Mouse (Mus musculus) CH12.LX (cell line): ENCODE measurements around the gene Stk10. TPM values are rescaled to one million over a fixed set of nuclear protein-coding genes. Genes with fewer than 3 reads are reported as not detected.

ENCODE experiments used
- DNase-seq: peaks from one replicate; pipeline ENCODE4 v3.0.0-alpha.2; 2013; ENCODE audit errors: extremely low read depth
- H3K27ac ChIP-seq: 2 replicates; pipeline ENCODE4 v1.5.1; 2012; ENCODE audit warnings: low read depth, mild to moderate bottlenecking, control low read depth, moderate library complexity; ENCODE audit not compliant: insufficient read depth
- H3K27me3 ChIP-seq: replicated peaks from 2 replicates; pipeline ENCODE3; 2012; ENCODE audit warnings: inconsistent platforms
- H3K36me3 ChIP-seq, 2 experiments: replicated peaks in 1 of 2; 2 replicates each; pipeline versions ENCODE3 to v1.6.1; 2012; ENCODE audit warnings: inconsistent platforms in 1 of 2, low read length in 1 of 2, mild to moderate bottlenecking in 1 of 2, mixed read lengths in 1 of 2, moderate library complexity in 1 of 2; ENCODE audit not compliant: control insufficient read depth in 1 of 2, insufficient read depth in 1 of 2
- H3K4me1 ChIP-seq, 2 experiments: 2 replicates each; pipeline ENCODE4 v1.6.1; 2012; ENCODE audit warnings: inconsistent platforms in 1 of 2, moderate library complexity in 1 of 2; ENCODE audit not compliant: insufficient read depth in 2 of 2, control insufficient read depth in 1 of 2
- H3K4me2 ChIP-seq: 2 replicates; pipeline ENCODE4 v1.6.1; 2012; ENCODE audit warnings: low read depth, mild to moderate bottlenecking, control low read depth; ENCODE audit not compliant: poor library complexity, insufficient read depth, severe bottlenecking
- H3K4me3 ChIP-seq, 3 experiments: fragments of 150-350 bp in 1 of 3; sonication (generic) in 1 of 3; replicated peaks in 1 of 3; 2 replicates each; pipeline versions ENCODE3 to v1.5.1; 2011 to 2012; ENCODE audit warnings: low read depth in 2 of 3, low read length in 2 of 3, mild to moderate bottlenecking in 2 of 3, moderate library complexity in 2 of 3, control low read depth in 1 of 3, improper control_type of control experiment in 1 of 3, inconsistent platforms in 1 of 3, mixed read lengths in 1 of 3; ENCODE audit not compliant: poor library complexity in 1 of 3
- H3K79me2 ChIP-seq: replicated peaks from 2 replicates; pipeline ENCODE4 v1.6.1; 2012; ENCODE audit warnings: mild to moderate bottlenecking, moderate library complexity; ENCODE audit not compliant: control insufficient read depth, poor library complexity, insufficient read depth, severe bottlenecking; ENCODE audit errors: extremely low read depth
- H3K9ac ChIP-seq: 2 replicates; pipeline ENCODE4 v1.6.1; 2012; ENCODE audit warnings: low read depth, mild to moderate bottlenecking, control low read depth, moderate library complexity; ENCODE audit not compliant: insufficient read depth
- H3K9me3 ChIP-seq: replicated peaks from 2 replicates; pipeline ENCODE3; 2012; ENCODE audit warnings: low read length, inconsistent platforms, mixed read lengths
- BHLHE40 ChIP-seq: IDR thresholded peaks from 2 replicates; pipeline ENCODE4 v1.6.1; 2011; ENCODE audit warnings: mild to moderate bottlenecking, low read depth, low read length, improper control_type of control experiment
- CHD1 ChIP-seq: IDR thresholded peaks from 2 replicates; pipeline ENCODE4 v1.6.1; 2012; ENCODE audit warnings: low read depth, low read length, improper control_type of control experiment, inconsistent platforms
- CHD2 ChIP-seq: IDR thresholded peaks from 2 replicates; pipeline ENCODE4 v1.6.1; 2011; ENCODE audit warnings: low read length, improper control_type of control experiment
- CTCF ChIP-seq, 2 experiments: IDR thresholded peaks in 1 of 2; conservative IDR thresholded peaks in 1 of 2; 2 replicates each; pipeline ENCODE4 v1.5.1; 2011 to 2012; ENCODE audit warnings: low read depth in 2 of 2, low read length in 2 of 2, improper control_type of control experiment in 1 of 2, inconsistent platforms in 1 of 2, mild to moderate bottlenecking in 1 of 2, moderate library complexity in 1 of 2
- E2F4 ChIP-seq: IDR thresholded peaks from 2 replicates; pipeline ENCODE4 v1.6.1; 2011; ENCODE audit warnings: low read depth, low read length, improper control_type of control experiment; ENCODE audit not compliant: insufficient replicate concordance
- ELF1 ChIP-seq: IDR thresholded peaks from 2 replicates; pipeline ENCODE4 v1.6.1; 2014; ENCODE audit warnings: low read depth, mild to moderate bottlenecking, inconsistent platforms, low read length, improper control_type of control experiment
- ETS1 ChIP-seq: conservative IDR thresholded peaks from 2 replicates; pipeline ENCODE4 v1.6.1; 2012; ENCODE audit warnings: low read depth, mild to moderate bottlenecking, inconsistent platforms, low read length, improper control_type of control experiment, moderate library complexity
- GABPA ChIP-seq: IDR thresholded peaks from 2 replicates; pipeline ENCODE4 v1.6.1; 2012; ENCODE audit warnings: low read depth, low read length, improper control_type of control experiment, inconsistent platforms; ENCODE audit not compliant: insufficient replicate concordance
- HCFC1 ChIP-seq: IDR thresholded peaks from 2 replicates; pipeline ENCODE4 v1.6.1; 2012; ENCODE audit warnings: low read depth, mild to moderate bottlenecking, inconsistent platforms, low read length, improper control_type of control experiment
- IRF4 ChIP-seq: IDR thresholded peaks from 2 replicates; pipeline ENCODE4 v1.6.1; 2014; ENCODE audit warnings: low read depth, mild to moderate bottlenecking, inconsistent platforms, low read length, improper control_type of control experiment
- JUN ChIP-seq: IDR thresholded peaks from 2 replicates; pipeline ENCODE4 v1.6.1; 2011; ENCODE audit warnings: low read depth, mild to moderate bottlenecking, low read length, improper control_type of control experiment, moderate library complexity; ENCODE audit not compliant: insufficient read depth
- KAT2A ChIP-seq: IDR thresholded peaks from 2 replicates; pipeline ENCODE4 v1.6.1; 2012; ENCODE audit warnings: low read length, improper control_type of control experiment, inconsistent platforms; ENCODE audit not compliant: insufficient replicate concordance
- MAX ChIP-seq: IDR thresholded peaks from 2 replicates; pipeline ENCODE4 v1.6.1; 2011; ENCODE audit warnings: low read length, improper control_type of control experiment
- MAZ ChIP-seq: IDR thresholded peaks from 2 replicates; pipeline ENCODE4 v1.6.1; 2012; ENCODE audit warnings: low read depth, mild to moderate bottlenecking, inconsistent platforms, low read length, improper control_type of control experiment, moderate library complexity
- MEF2A ChIP-seq: IDR thresholded peaks from 2 replicates; pipeline ENCODE4 v1.6.1; 2014; ENCODE audit warnings: low read depth, mild to moderate bottlenecking, inconsistent platforms, low read length, improper control_type of control experiment, borderline replicate concordance
- MXI1 ChIP-seq: IDR thresholded peaks from 2 replicates; pipeline ENCODE4 v1.6.1; 2011; ENCODE audit warnings: mild to moderate bottlenecking, low read depth, low read length, improper control_type of control experiment
- NELFE ChIP-seq: IDR thresholded peaks from 2 replicates; pipeline ENCODE4 v1.6.1; 2011; ENCODE audit warnings: low read depth, low read length, improper control_type of control experiment
- NRF1 ChIP-seq: IDR thresholded peaks from 2 replicates; pipeline ENCODE4 v1.6.1; 2014; ENCODE audit warnings: low read depth, mild to moderate bottlenecking, inconsistent platforms, low read length, improper control_type of control experiment, moderate library complexity
- PAX5 ChIP-seq: IDR thresholded peaks from 2 replicates; pipeline ENCODE4 v1.6.1; 2012; ENCODE audit warnings: low read length, inconsistent platforms, mixed read lengths
- POLR2A ChIP-seq: IDR thresholded peaks from 2 replicates; pipeline ENCODE4 v1.6.1; 2011; ENCODE audit warnings: low read depth, mild to moderate bottlenecking, improper control_type of control experiment, low read length
- RAD21 ChIP-seq: IDR thresholded peaks from 2 replicates; pipeline ENCODE4 v1.6.1; 2011; ENCODE audit warnings: low read depth, mild to moderate bottlenecking, low read length, improper control_type of control experiment, moderate library complexity
- SMC3 ChIP-seq: IDR thresholded peaks from 2 replicates; pipeline ENCODE4 v1.6.1; 2011; ENCODE audit warnings: low read depth, low read length, improper control_type of control experiment
- TBP ChIP-seq: conservative IDR thresholded peaks from 2 replicates; pipeline ENCODE4 v1.6.1; 2011; ENCODE audit warnings: low read depth, low read length, improper control_type of control experiment
- TCF12 ChIP-seq: IDR thresholded peaks from 2 replicates; pipeline ENCODE4 v1.6.1; 2014; ENCODE audit warnings: low read depth, mild to moderate bottlenecking, inconsistent platforms, low read length, improper control_type of control experiment
- UBTF ChIP-seq: IDR thresholded peaks from 2 replicates; pipeline ENCODE4 v1.6.1; 2012; ENCODE audit warnings: low read depth, mild to moderate bottlenecking, inconsistent platforms, low read length, improper control_type of control experiment, moderate library complexity
- USF1 ChIP-seq: IDR thresholded peaks from 2 replicates; pipeline ENCODE4 v1.6.1; 2014; ENCODE audit warnings: low read depth, mild to moderate bottlenecking, inconsistent platforms, low read length, improper control_type of control experiment
- USF2 ChIP-seq: conservative IDR thresholded peaks from 2 replicates; pipeline ENCODE4 v1.6.1; 2011; ENCODE audit warnings: low read depth, low read length, improper control_type of control experiment
- ZC3H11A ChIP-seq: IDR thresholded peaks from 2 replicates; pipeline ENCODE4 v1.6.1; 2012; ENCODE audit warnings: low read depth, mild to moderate bottlenecking, inconsistent platforms, low read length, improper control_type of control experiment
- ZKSCAN1 ChIP-seq: IDR thresholded peaks from 2 replicates; pipeline ENCODE4 v1.6.1; 2012; ENCODE audit warnings: low read depth, inconsistent platforms, low read length, improper control_type of control experiment, borderline replicate concordance
- ZMIZ1 ChIP-seq: IDR thresholded peaks from 2 replicates; pipeline ENCODE4 v1.6.1; 2012; ENCODE audit warnings: low read depth, mild to moderate bottlenecking, inconsistent platforms, low read length, improper control_type of control experiment
- ZNF384 ChIP-seq: IDR thresholded peaks from 2 replicates; pipeline ENCODE4 v1.6.1; 2012; ENCODE audit warnings: low read depth, low read length, improper control_type of control experiment, inconsistent platforms
- dilution Hi-C: fragments of 300-500 bp; cut with MboI; formaldehyde crosslinking; loops from 2 replicates; pipeline ENCODE4 v1.14.3; 2020; ENCODE audit warnings: low sequenced_read_pairs; ENCODE audit not compliant: extremely low pct_unique_long_range_greater_than_20kb, extremely low pct_ligation_motif_present
- in situ Hi-C: fragments of 300-500 bp; cut with MboI; formaldehyde crosslinking; loops from 3 replicates; pipeline ENCODE4 v1.14.3; 2019; ENCODE audit warnings: low sequenced_read_pairs, low pct_ligation_motif_present, low pct_unique_long_range_greater_than_20kb, mixed read lengths
- polyA plus RNA-seq: library from polyadenylated mRNA; unstranded; fragments of >175 nt; gene quantifications from 2 replicates; pipeline ENCODE4 v1.2.1, GENCODE M21; 2012; ENCODE audit warnings: low read depth; ENCODE audit not compliant: insufficient read length
- total RNA-seq, 2 experiments: library from RNA; depleted of rRNA; stranded (reverse); fragments of 300-350 nt in 1 of 2; fragments of >200 nt in 1 of 2; gene quantifications; 2 replicates each; pipeline ENCODE4 v1.2.3; 2012 to 2014

Gene Stk10
- total and polyA plus RNA-seq, 3 experiments, result 20.0 to 40.3 (median 23.2) TPM

DNA sequence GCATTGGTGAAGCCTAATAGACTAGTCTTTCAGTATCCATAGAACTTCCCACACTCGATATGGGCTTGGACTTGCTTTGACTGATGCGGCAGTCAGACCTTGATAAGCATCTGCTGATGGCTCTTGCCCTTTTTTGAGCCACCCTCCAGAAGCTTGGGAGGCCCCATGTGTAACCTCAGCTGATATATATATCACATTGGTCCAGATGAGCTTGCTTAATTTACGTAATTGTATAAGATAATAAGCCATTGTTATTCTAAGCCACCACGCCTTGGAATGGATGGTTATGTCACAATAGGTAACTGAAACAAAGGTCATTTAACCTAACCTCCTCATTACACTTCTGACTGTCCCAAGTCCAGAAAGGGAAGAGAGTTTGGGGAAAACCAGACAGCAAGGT, 107.5 kb downstream of the Stk10 start:
- in situ Hi-C loops, result no loop called here
- no peak overlapping the region for H3K4me3 ChIP-seq
- no peak overlapping the region for H3K9ac ChIP-seq
- peak overlapping the region; percentile 95; the same call in 1 of the 2 replicates for H3K4me2 ChIP-seq
- H3K27ac ChIP-seq, result no peak overlapping the region
- no peaks in the 10 kb centered on the region for H3K9me3 ChIP-seq
- dilution Hi-C loops, result no loop called here
- peaks cover 27% of the 10 kb centered on the region for H3K79me2 ChIP-seq
- H3K27me3 ChIP-seq, result no peaks in the 10 kb centered on the region
- H3K4me1 ChIP-seq, result peaks cover 16 to 43% of the 10 kb centered on the region in 2 experiments
- TF ChIP-seq IRF4 (no peak), HCFC1 (no peak), USF1 (no peak), POLR2A (no peak), SMC3 (no peak), ZMIZ1 (no peak), MAX (no peak), UBTF (no peak)
- DNase-seq, result no peak
- H3K36me3 ChIP-seq, result peaks cover 0 to 11% of the 10 kb centered on the region in 2 experiments

DNA sequence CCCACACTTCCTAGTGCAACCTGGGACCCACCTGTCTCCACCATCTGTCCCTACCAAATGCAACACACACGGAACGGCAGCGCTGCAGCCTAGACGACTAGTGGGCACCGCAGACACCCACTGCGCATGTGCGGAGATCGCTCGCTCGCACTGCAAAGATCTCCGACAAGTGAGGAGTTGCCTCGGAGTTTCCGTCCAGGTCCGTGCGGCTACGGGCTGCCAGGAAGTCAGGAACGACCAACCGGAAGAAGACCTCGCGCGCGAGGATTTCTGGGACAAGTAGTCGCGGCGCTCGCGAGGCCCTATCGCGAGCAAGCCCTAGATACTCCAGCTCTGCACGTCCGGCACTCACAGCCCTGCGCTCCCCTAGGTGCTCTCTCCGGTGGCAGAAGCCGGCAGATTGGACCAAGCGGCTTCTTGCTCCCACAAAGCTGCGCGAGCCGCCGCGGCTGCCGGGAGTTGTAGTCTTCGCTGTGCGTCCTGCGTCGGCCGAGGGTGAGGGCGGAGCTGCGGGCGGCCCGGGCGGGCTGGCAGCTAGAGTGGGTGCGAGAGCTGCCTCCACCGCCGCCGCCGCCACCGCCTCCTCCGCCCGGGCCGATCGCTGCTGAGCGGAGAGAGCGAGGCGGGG, 109.3 kb downstream of the Stk10 start, which contains the start of gene Fbxw11:
Fbxw11 (plus strand) TSS at position 476 of the 628 bp plus-strand sequence.
- H3K4me1 ChIP-seq, result peaks cover 16 to 61% of the 10 kb centered on the region in 2 experiments
- TF ChIP-seq SMC3, result no peak
- no peak for TF ChIP-seq ZC3H11A
- peak; percentile 95 for TF ChIP-seq ELF1
- TF ChIP-seq USF2, result no peak
- peak; percentile 99 for TF ChIP-seq NELFE
- TF ChIP-seq MXI1, result peak; percentile 67
- TF ChIP-seq ZMIZ1, result peak; percentile 94
- no peak for TF ChIP-seq IRF4
- peak; percentile 94 for TF ChIP-seq UBTF
- no peak for TF ChIP-seq CHD1
- TF ChIP-seq CTCF (conservative IDR thresholded peaks at IDR 0.05 in 1 of 2, IDR thresholded peaks at IDR 0.05 in 1 of 2; ENCODE audit: low read depth in 2 of 2, low read length in 2 of 2), result no peak
- peak; percentile 64; the same call in 1 of the 2 replicates for TF ChIP-seq TCF12
- peak; percentile 98 for TF ChIP-seq KAT2A
- TF ChIP-seq JUN, result no peak
- no peak for TF ChIP-seq ETS1
- TF ChIP-seq CHD2, result peak; percentile 96
- TF ChIP-seq MEF2A, result peak; percentile 66
- no peak for TF ChIP-seq ZKSCAN1
- TF ChIP-seq GABPA, result peak; percentile 77; the same call in 1 of the 2 replicates
- TF ChIP-seq TBP, result peak; percentile 77; the same call in 1 of the 2 replicates
- TF ChIP-seq POLR2A, result peak; percentile 97
- peak; percentile 77 for TF ChIP-seq MAX
- peak; percentile 98 for TF ChIP-seq NRF1
- no peak for TF ChIP-seq PAX5
- no peak; the same call in 1 of the 2 replicates for TF ChIP-seq RAD21
- no peak for TF ChIP-seq E2F4
- peak; percentile 48; the same call in 1 of the 2 replicates for TF ChIP-seq BHLHE40
- 0 out of 2 replicates have a peak, but pooled peaks have one; percentile 43 for TF ChIP-seq MAZ
- no peak for TF ChIP-seq ZNF384

More for the DNA sequence above, 109.3 kb downstream of the Stk10 start, which contains the start of gene Fbxw11:
- in situ Hi-C loops (no loop called here), dilution Hi-C loops (no loop called here)
- DNase-seq, result peak; percentile 100
- Histone ChIP-seq H3K27ac (peak within 1 kb of the TSS; percentile 89), H3K4me3 (peak within 1 kb of the TSS; percentile 60 to 92 (median 76)), H3K9ac (peak within 1 kb of the TSS; percentile 76), H3K79me2 (peaks cover 41% of the 10 kb centered on the region), H3K27me3 (no peaks in the 10 kb centered on the region), H3K9me3 (no peaks in the 10 kb centered on the region), H3K4me2 (peak within 1 kb of the TSS; percentile 97), H3K36me3 (peaks cover 0 to 20% of the 10 kb centered on the region in 2 experiments)
